Comparison of ENCODE assay signal across 8 mouse cellular contexts in the genomic region with DNA sequence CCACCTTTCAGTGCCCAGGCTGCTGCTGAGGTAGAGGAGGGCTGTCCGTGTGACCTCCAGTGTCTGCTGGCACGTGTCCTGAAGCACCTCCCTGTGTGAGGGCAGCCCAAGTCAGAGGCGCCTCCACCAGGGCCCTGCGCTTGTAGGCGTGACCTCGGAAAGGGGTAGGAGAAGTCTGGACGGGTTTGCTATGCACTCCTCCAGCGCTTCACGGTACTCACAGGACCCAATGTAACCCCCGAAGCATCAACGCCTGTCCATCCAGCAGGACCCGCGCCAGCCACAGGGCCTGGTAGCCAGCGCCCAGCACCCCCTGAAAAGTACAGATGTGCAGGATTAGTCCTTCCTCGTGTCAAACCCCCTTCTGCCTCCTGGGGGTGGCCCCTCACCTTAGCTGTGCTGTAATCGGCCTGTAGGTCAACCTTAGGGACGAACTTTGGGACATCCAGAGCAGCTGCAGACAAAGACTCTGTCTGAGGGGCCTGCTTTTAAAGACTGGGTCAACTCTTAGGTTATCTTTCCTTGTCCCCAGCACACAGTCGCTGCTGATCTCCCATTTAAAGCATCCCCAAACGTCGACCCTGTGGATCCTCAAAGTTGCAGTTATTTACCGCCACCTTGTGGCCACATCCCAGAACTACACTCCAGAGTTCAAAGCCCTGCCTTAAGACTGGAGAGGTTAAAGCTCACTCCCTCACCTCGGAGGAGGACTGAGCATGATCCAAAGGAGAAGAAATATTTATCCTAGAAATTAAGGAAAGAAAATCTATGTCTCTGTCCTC. TPM values are rescaled to one million over a fixed set of nuclear protein-coding genes. Genes with fewer than 3 reads are reported as not detected.
DNase-seq lines count a peak whose midpoint lies in the region; ATAC-seq and TF ChIP-seq lines count a peak whose summit lies in the region.

No protein-coding gene starts in this region.

- intact Hi-C loops in left cerebral cortex, postnatal 25 days (cut with DNase I), result loop anchor here (2.0 to 5.0 kb wide), 2 partner anchors 393 to 473 kb away; no protein-coding TSS in a partner anchor

- H3K4me3 ChIP-seq in intestine, postnatal 0 days (ENCODE audit: low read depth, low read length), result no peak overlapping the region
- H3K4me3 ChIP-seq in midbrain, embryonic 12.5 days, result no peak overlapping the region

- peaks cover 40% of the 10 kb centered on the region for H3K36me3 ChIP-seq in intestine, postnatal 0 days (ENCODE audit: control insufficient read depth, insufficient read depth)
- no peaks in the 10 kb centered on the region for H3K36me3 ChIP-seq in midbrain, embryonic 12.5 days

- no peaks in the 10 kb centered on the region for H3K27me3 ChIP-seq in intestine, postnatal 0 days (replicated peaks; ENCODE audit: control insufficient read depth, insufficient read depth, low read length)
- H3K27me3 ChIP-seq in midbrain, embryonic 12.5 days, result peaks cover 22% of the 10 kb centered on the region

- WGBS in intestine, postnatal 0 days, result 51% methylated on average over 21 of the region's 22 CpGs
- 26% methylated on average over 22 of the region's 22 CpGs for WGBS in midbrain, embryonic 12.5 days

- no peaks in the 10 kb centered on the region for H3K9me3 ChIP-seq in intestine, postnatal 0 days (ENCODE audit: control insufficient read depth)
- H3K9me3 ChIP-seq in midbrain, embryonic 12.5 days, result no peaks in the 10 kb centered on the region

- H3K9ac ChIP-seq in intestine, postnatal 0 days (ENCODE audit: low read depth, low read length), result no peak overlapping the region
- no peak overlapping the region for H3K9ac ChIP-seq in midbrain, embryonic 12.5 days (replicated peaks)

- ATAC-seq in intestine, postnatal 0 days, result no peak
- ATAC-seq in midbrain, embryonic 12.5 days (ENCODE audit: low FRiP score, low read depth), result peak; percentile 73

- peak; percentile 92 for TF ChIP-seq CTCF in intestine, postnatal 0 days (IDR thresholded peaks at IDR 0.05; ENCODE audit: low read depth)

- peak; percentile 60 for DNase-seq in ovary, postnatal 10 days (ENCODE audit: low spot score)
- DNase-seq in ovary, adult 18-20 months (ENCODE audit: low spot score), result no peak
- DNase-seq in cerebellum, postnatal 4 days (ENCODE audit: low spot score in 2 of 2), result peak; percentile 68 to 85
- DNase-seq in gastrocnemius, adult 8-10 months (ENCODE audit: low spot score in 2 of 2), result peak; percentile 31 to 38
- DNase-seq in left cerebral cortex, postnatal 25 days (ENCODE audit: low spot score in 2 of 2), result peak; percentile 77 to 81
- peak; percentile 58 for DNase-seq in spleen, adult 12 weeks (ENCODE audit: low spot score)

- no peak overlapping the region for H3K27ac ChIP-seq in intestine, postnatal 0 days (ENCODE audit: low read depth, low read length)
- no peak overlapping the region for H3K27ac ChIP-seq in midbrain, embryonic 12.5 days (replicated peaks)

- no peak overlapping the region for H3K4me2 ChIP-seq in intestine, postnatal 0 days (replicated peaks; ENCODE audit: low read depth)
- peak overlapping the region; percentile 20; the same call in 1 of the 2 replicates for H3K4me2 ChIP-seq in midbrain, embryonic 12.5 days (replicated peaks)

- no peaks in the 10 kb centered on the region for H3K4me1 ChIP-seq in intestine, postnatal 0 days (replicated peaks; ENCODE audit: control insufficient read depth, insufficient read depth, low read length)
- H3K4me1 ChIP-seq in midbrain, embryonic 12.5 days, result no peaks in the 10 kb centered on the region

RNA-seq across cellular contexts. Expression of a gene that starts 9.4 kb away (rescaled TPM):
- total RNA-seq in gastrocnemius, adult 8-10 months (2022), result 1 to 10 TPM in 1 of 4 experiments, under 1 TPM in 2, not detected in 1; 0.41 to 1.4 (median 0.70) TPM
- 8.3 and 10.3 TPM in 2 replicates for polyA plus RNA-seq in intestine, postnatal 0 days (2015; fragmentation: Nextera tagmentation; extraction: Ambion mirVana)
- total RNA-seq in left cerebral cortex, postnatal 25 days (2021), result 1 to 10 TPM; 1.4 to 1.7 TPM
- polyA plus RNA-seq in midbrain, embryonic 12.5 days (2016; fragmentation: Nextera tagmentation; extraction: Ambion mirVana), result 0.69 and 1.3 TPM in 2 replicates

RNA-seq across cellular contexts. Expression of a gene that starts 24.9 kb away (rescaled TPM):
- 1 to 10 TPM in 1 of 4 experiments, under 1 TPM in 2, not detected in 1; 0.35 to 1.1 (median 0.39) TPM for total RNA-seq in gastrocnemius, adult 8-10 months (2022)
- polyA plus RNA-seq in intestine, postnatal 0 days (2015; fragmentation: Nextera tagmentation; extraction: Ambion mirVana), result 5.8 and 6.4 TPM in 2 replicates
- total RNA-seq in left cerebral cortex, postnatal 25 days (2021), result 10 to 100 TPM; 24.0 to 25.3 TPM
- polyA plus RNA-seq in midbrain, embryonic 12.5 days (2016; fragmentation: Nextera tagmentation; extraction: Ambion mirVana), result 1.3 and 1.4 TPM in 2 replicates

Comparison
In these comparisons a context has a peak if more than half of its experiments do, and no peak if none do; other contexts are left out.
1. RNA of a gene that starts 24.9 kb away (total RNA-seq): 24.0 to 25.3 TPM in left cerebral cortex, postnatal 25 days; 0.35 to 1.1 TPM in gastrocnemius, adult 8-10 months; every median in the first group is over 10 times any median in the second.